Mouse (Mus musculus) urinary bladder, postnatal 36 days (tissue): ENCODE results near the gene Plcd4.
A peak's percentile ranks its signal among the peaks of the same experiment; 100 is the strongest.
"Not testable (repeated sequence)": the region's sequence is repeated elsewhere in the genome, so short reads cannot be mapped to it uniquely, and the experiment has no call there.

ENCODE experiments used
- DNase-seq, 2 experiments: peaks; one replicate each; pipeline ENCODE4 v3.0.0; 2022; ENCODE audit warnings: low spot score in 2 of 2, mixed read lengths in 1 of 2

The Plcd4 gene

GRCm38 (mm10) chr1:74542451-74542961, at the start of gene Plcd4:
Gene Plcd4 (plus strand): TSS chr1:74542888.
- no peak for DNase-seq

GRCm38 (mm10) chr1:74501106-74501505, 41.6 kb upstream of the Plcd4 start:
- DNase-seq = no peak

GRCm38 (mm10) chr1:74505393-74505720, 37.3 kb upstream of the Plcd4 start:
- DNase-seq = peak in 1 of 2 experiments; percentile 3

GRCm38 (mm10) chr1:74505721-74506464, 36.8 kb upstream of the Plcd4 start, which contains the start of gene Cnot9:
Gene Cnot9 (plus strand): TSS chr1:74506058.
- peak; percentile 100 for DNase-seq

GRCm38 (mm10) chr1:74506471-74506881, 36.2 kb upstream of the Plcd4 start:
- DNase-seq = peak in 1 of 2 experiments; percentile 41

- DNase-seq = no peak
These were observed 34.9 kb upstream of the Plcd4 start for GRCm38 (mm10) chr1:74507780-74508179.

GRCm38 (mm10) chr1:74511306-74511705, 31.4 kb upstream of the Plcd4 start:
- no peak for DNase-seq

GRCm38 (mm10) chr1:74512999-74513398, 29.7 kb upstream of the Plcd4 start:
- DNase-seq = not testable (repeated sequence)

GRCm38 (mm10) chr1:74519875-74520274, 22.8 kb upstream of the Plcd4 start:
- DNase-seq = no peak

GRCm38 (mm10) chr1:74524746-74525145, 17.9 kb upstream of the Plcd4 start:
- DNase-seq = no peak

GRCm38 (mm10) chr1:74528589-74528988, 14.1 kb upstream of the Plcd4 start:
- DNase-seq = no peak

GRCm38 (mm10) chr1:74538650-74539049, 4.0 kb upstream of the Plcd4 start:
- DNase-seq = no peak

GRCm38 (mm10) chr1:74544184-74544583, 1.5 kb downstream of the Plcd4 start, which contains the start of gene Usp37:
Gene Usp37 (minus strand): TSS chr1:74544284.
- no peak for DNase-seq

- no peak for DNase-seq
These were observed 16.4 kb downstream of the Plcd4 start for GRCm38 (mm10) chr1:74559061-74559460.

- DNase-seq = no peak
These were observed 23.1 kb downstream of the Plcd4 start for GRCm38 (mm10) chr1:74565834-74566233.

- no peak for DNase-seq
These were observed 27.3 kb downstream of the Plcd4 start for GRCm38 (mm10) chr1:74569739-74570719.

- DNase-seq = no peak
These were observed 39.9 kb downstream of the Plcd4 start for GRCm38 (mm10) chr1:74582621-74583020.

GRCm38 (mm10) chr1:74584616-74585398, 42.1 kb downstream of the Plcd4 start:
- no peak for DNase-seq

GRCm38 (mm10) chr1:74587233-74587772, 44.6 kb downstream of the Plcd4 start:
- no peak for DNase-seq

- DNase-seq = peak; percentile 98 to 99
These were observed 45.2 kb downstream of the Plcd4 start, which contains the start of the genes Zfp142 and Bcs1l for GRCm38 (mm10) chr1:74587773-74588445. Gene Zfp142 (minus strand): TSS chr1:74588246. Gene Bcs1l (plus strand): TSS chr1:74588289.
